Mouse (Mus musculus): ENCODE data around the gene Ccr10. TPM values are rescaled to one million over a fixed set of nuclear protein-coding genes. Genes with fewer than 3 reads are reported as not detected.

The Ccr10 gene
- polyA plus RNA-seq, 1 experiment, result 0.05 TPM

DNA sequence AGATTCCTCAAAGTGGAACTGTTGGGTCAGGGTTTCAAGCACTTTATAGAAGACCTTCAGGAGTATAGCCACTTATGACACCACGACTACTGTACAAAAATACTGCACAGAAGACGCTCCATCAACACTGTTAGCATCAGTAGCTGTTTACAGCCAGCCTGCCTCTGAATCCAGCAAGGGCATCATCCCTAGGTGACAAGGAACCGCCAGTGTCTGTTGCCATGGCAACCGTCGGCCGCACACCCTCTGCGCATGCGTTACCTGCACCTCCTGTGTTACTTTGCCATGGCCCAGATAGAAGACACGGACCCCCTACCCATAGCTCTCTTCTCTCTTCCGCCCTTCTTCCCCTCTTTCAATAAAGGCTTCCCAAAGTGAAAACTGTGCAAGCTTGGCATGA lies 28.9 kb downstream of the Ccr10 start:
- TF ChIP-seq POLR2A (IDR thresholded peaks at IDR 0.05; ENCODE audit: control insufficient read depth, low read depth, low read length) (peak; percentile 25; the same call in 1 of the 2 replicates), CTCF (IDR thresholded peaks at IDR 0.05; ENCODE audit: control insufficient read depth, insufficient read depth, insufficient replicate concordance, low read depth, low read length) (no peak)
- H3K4me1 ChIP-seq (ENCODE audit: control insufficient read depth, insufficient read depth, low read length), result peaks cover 7% of the 10 kb centered on the region

DNA sequence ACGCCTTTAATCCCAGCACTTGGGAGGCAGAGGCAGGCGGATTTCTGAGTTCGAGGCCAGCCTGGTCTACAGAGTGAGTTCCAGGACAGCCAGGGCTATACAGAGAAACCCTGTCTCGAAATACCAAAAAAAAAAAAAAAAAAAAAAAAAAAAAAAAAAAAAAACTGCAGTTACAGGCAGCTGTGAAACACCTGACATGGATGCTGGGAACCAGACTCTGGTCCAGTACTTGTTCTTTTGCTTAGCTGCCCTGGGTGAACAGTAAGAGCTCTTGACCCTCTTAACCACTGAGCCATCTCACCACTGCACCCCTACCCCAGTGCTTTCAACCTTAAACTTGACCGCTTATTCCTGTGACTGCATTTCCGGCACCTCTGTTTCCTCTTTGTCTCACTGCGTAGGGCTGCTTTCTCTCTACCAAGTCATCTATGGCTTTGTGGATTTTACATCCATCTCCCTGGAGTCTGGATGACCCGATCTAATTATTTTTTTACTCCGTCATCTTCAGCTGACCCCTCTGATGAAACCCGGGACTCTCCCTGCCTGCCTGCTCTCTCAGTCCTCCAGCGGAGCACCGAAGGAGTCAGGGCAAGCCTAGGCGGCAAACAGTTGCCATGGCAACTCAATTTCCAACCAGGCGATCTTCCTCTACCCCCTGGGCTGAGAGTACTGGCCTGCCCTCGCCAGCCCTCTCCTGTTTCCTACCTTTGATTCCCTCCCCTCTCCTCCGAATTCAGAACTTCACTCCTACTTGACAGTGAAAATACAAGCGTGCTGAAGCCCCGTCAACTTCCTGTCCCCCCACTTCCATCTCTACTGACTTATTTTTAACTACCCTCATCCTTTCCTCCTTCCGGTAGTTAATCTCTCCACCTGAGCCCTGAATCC lies 31.7 kb downstream of the Ccr10 start:
- Histone ChIP-seq H3K36me3 (ENCODE audit: control insufficient read depth, insufficient read depth, low read length) (no peaks in the 10 kb centered on the region), H3K4me3 (ENCODE audit: control insufficient read depth, low read depth, low read length) (peak overlapping the region; percentile 63), H3K4me1 (ENCODE audit: control insufficient read depth, insufficient read depth, low read length) (peaks cover 11% of the 10 kb centered on the region), H3K27me3 (ENCODE audit: control insufficient read depth, insufficient read depth, low read length) (0 out of 2 replicates have a peak, but pooled peaks cover 3% of the 10 kb centered on the region), H3K27ac (ENCODE audit: control insufficient read depth, insufficient read depth, low read depth, low read length) (no peak overlapping the region)
- TF ChIP-seq CTCF (IDR thresholded peaks at IDR 0.05; ENCODE audit: control insufficient read depth, insufficient read depth, insufficient replicate concordance, low read depth, low read length) (no peak), POLR2A (IDR thresholded peaks at IDR 0.05; ENCODE audit: control insufficient read depth, low read depth, low read length) (peak; percentile 35; the same call in 1 of the 2 replicates)

More for the DNA sequence above, 28.9 kb downstream of the Ccr10 start:
- Histone ChIP-seq H3K36me3 (ENCODE audit: control insufficient read depth, insufficient read depth, low read length) (no peaks in the 10 kb centered on the region), H3K4me3 (ENCODE audit: control insufficient read depth, low read depth, low read length) (no peak overlapping the region), H3K27me3 (ENCODE audit: control insufficient read depth, insufficient read depth, low read length) (no peaks in the 10 kb centered on the region), H3K27ac (ENCODE audit: control insufficient read depth, insufficient read depth, low read depth, low read length) (peak overlapping the region; percentile 74)

DNA sequence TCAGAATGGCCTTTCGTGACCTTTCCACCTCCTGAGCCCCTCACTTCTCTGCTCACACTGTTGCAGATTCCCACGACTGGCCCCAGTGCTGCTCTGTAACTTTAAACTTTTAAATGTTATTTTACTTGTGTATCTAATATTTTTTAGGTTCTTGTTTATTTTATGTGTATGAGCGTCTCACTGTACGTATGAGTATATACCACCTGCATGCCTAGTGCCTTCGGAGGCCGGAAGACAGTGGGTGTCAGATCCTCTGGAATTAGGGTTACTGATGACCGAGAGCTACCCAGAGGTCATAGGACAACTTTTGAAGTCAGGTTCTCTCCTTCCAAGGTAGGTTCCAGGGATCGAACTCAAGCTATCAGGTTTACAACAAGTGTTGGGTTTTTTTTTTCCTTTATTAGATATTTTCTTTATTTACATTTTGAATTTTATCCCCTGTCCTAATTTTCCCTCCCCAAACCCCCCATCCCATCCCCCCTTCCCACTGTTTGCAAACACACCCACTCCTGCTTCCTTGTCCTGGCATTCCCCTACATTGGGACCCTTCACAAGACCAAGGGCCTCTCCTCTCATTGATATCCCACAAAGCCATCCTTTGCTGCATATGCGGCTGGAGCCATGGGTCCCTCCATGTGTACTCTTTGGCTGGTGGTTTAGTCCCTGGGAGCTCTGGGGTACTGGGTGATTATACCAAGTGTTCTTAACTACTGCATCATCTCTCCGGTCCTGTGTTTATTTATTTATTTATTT lies 32.9 kb downstream of the Ccr10 start:
- peaks cover 13% of the 10 kb centered on the region for H3K4me1 ChIP-seq (ENCODE audit: control insufficient read depth, insufficient read depth, low read length)
- TF ChIP-seq POLR2A (IDR thresholded peaks at IDR 0.05; ENCODE audit: control insufficient read depth, low read depth, low read length) (no peak), CTCF (IDR thresholded peaks at IDR 0.05; ENCODE audit: control insufficient read depth, insufficient read depth, insufficient replicate concordance, low read depth, low read length) (no peak)

DNA sequence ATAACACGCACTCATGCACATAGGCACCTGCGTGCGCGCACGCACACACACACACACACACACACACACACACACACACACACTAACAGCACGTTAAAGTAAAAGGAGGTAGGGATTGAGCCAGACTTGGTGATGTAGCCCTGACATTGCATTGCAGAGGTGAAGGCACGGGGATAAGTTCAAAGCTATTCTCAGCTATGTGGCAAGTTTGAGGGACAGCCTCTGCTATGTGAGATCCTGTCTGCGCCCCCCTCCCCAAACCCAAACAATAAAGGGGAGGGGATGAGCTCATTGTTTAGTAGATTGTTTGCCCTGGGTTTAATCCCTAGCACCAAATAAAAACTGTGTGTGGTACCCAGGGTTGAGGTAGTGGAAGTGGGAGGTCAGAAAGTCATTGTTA lies 34.2 kb downstream of the Ccr10 start:
- H3K27ac ChIP-seq (ENCODE audit: control insufficient read depth, insufficient read depth, low read depth, low read length), result no peak overlapping the region
- no peak overlapping the region for H3K4me3 ChIP-seq (ENCODE audit: control insufficient read depth, low read depth, low read length)
- H3K27me3 ChIP-seq (ENCODE audit: control insufficient read depth, insufficient read depth, low read length), result 0 out of 2 replicates have a peak, but pooled peaks cover 3% of the 10 kb centered on the region
- H3K36me3 ChIP-seq (ENCODE audit: control insufficient read depth, insufficient read depth, low read length), result no peaks in the 10 kb centered on the region
- H3K4me1 ChIP-seq (ENCODE audit: control insufficient read depth, insufficient read depth, low read length), result peaks cover 9% of the 10 kb centered on the region
- TF ChIP-seq POLR2A (IDR thresholded peaks at IDR 0.05; ENCODE audit: control insufficient read depth, low read depth, low read length) (no peak), CTCF (IDR thresholded peaks at IDR 0.05; ENCODE audit: control insufficient read depth, insufficient read depth, insufficient replicate concordance, low read depth, low read length) (no peak)

More for the DNA sequence above, 32.9 kb downstream of the Ccr10 start:
- no peaks in the 10 kb centered on the region for H3K36me3 ChIP-seq (ENCODE audit: control insufficient read depth, insufficient read depth, low read length)
- no peak overlapping the region for H3K27ac ChIP-seq (ENCODE audit: control insufficient read depth, insufficient read depth, low read depth, low read length)
- H3K4me3 ChIP-seq (ENCODE audit: control insufficient read depth, low read depth, low read length), result no peak overlapping the region
- 0 out of 2 replicates have a peak, but pooled peaks cover 3% of the 10 kb centered on the region for H3K27me3 ChIP-seq (ENCODE audit: control insufficient read depth, insufficient read depth, low read length)

DNA sequence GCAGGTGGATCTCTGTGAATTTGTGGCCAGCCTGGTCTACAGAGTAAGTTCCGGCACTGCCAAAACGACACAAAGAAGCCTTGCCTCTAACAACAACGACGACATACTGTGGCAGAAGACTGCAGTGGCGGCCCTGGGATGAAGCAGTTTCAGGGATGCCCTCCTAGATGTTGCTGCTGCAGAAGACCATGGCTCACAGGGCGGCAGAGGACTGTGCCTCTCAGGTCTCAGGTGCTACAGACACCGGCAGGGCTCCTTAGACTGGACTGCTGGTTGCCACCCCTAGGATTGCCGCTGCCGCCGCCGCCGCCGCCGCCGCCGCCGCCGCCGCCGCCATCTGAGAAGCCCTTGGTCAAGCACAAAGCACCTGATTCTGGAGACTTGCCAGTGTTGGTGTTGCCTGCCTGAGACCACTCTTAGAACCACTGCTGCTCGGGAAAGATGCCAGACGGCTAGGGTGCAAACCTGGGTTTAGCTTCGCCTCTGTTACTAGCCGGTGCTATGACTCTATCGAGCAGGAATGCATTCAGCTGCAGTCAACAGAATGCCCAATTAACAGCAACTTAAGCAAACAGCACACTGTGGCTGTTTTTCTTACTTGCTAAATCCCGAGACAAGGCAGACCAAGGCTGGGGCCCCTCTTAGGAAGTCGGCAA lies 35.0 kb downstream of the Ccr10 start:
- Histone ChIP-seq H3K4me3 (ENCODE audit: control insufficient read depth, low read depth, low read length) (peak overlapping the region; percentile 43), H3K36me3 (ENCODE audit: control insufficient read depth, insufficient read depth, low read length) (no peaks in the 10 kb centered on the region), H3K4me1 (ENCODE audit: control insufficient read depth, insufficient read depth, low read length) (peaks cover 9% of the 10 kb centered on the region), H3K27ac (ENCODE audit: control insufficient read depth, insufficient read depth, low read depth, low read length) (no peak overlapping the region), H3K27me3 (ENCODE audit: control insufficient read depth, insufficient read depth, low read length) (0 out of 2 replicates have a peak, but pooled peaks cover 3% of the 10 kb centered on the region)
- TF ChIP-seq POLR2A (IDR thresholded peaks at IDR 0.05; ENCODE audit: control insufficient read depth, low read depth, low read length) (no peak), CTCF (IDR thresholded peaks at IDR 0.05; ENCODE audit: control insufficient read depth, insufficient read depth, insufficient replicate concordance, low read depth, low read length) (no peak)

DNA sequence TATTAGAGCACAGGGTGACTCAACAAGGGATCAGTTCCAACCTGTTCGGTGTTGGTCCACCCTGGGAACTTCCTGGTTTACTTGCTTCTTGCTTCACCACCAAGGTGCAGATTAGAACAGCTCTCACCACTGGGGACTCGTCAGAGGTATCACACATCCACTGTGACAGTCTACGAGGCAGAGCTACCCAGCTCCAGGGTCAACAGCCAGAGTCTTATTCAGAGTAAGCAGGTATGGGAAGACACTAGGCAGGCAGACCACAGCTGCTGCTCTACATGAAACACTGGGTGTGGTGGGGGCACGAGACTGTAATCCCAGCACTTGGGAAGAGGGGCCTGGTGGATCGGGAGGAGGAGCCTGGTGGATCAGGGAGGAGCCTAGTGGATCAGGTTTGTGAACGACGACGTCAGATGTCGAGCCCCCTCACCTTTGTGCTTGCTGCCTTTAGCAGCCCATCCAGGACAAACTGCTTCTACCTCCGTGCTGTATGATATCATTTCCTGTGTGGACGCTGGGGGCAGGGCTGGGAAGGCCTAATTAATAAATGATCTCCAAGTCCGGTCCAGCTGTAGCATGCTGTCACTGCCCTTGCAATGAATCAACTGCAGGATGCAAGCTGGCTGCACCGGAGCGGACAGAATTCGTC lies 36.6 kb downstream of the Ccr10 start:
- H3K27ac ChIP-seq (ENCODE audit: control insufficient read depth, insufficient read depth, low read depth, low read length), result no peak overlapping the region
- peaks cover 5% of the 10 kb centered on the region for H3K4me1 ChIP-seq (ENCODE audit: control insufficient read depth, insufficient read depth, low read length)
- H3K27me3 ChIP-seq (ENCODE audit: control insufficient read depth, insufficient read depth, low read length), result 0 out of 2 replicates have a peak, but pooled peaks cover 3% of the 10 kb centered on the region
- no peaks in the 10 kb centered on the region for H3K36me3 ChIP-seq (ENCODE audit: control insufficient read depth, insufficient read depth, low read length)
- H3K4me3 ChIP-seq (ENCODE audit: control insufficient read depth, low read depth, low read length), result no peak overlapping the region
- TF ChIP-seq POLR2A (IDR thresholded peaks at IDR 0.05; ENCODE audit: control insufficient read depth, low read depth, low read length) (no peak), CTCF (IDR thresholded peaks at IDR 0.05; ENCODE audit: control insufficient read depth, insufficient read depth, insufficient replicate concordance, low read depth, low read length) (no peak)

Measured in testis, adult 2 months (tissue).